Mouse (Mus musculus) bone marrow macrophage, adult 2 months (primary cell): ENCODE measurements around the gene Ehmt2.

Source experiments
- CTCF ChIP-seq: IDR thresholded peaks from 2 replicates; pipeline ENCODE4 v1.5.1; 2012; ENCODE audit warnings: low read depth, mild to moderate bottlenecking, low read length, moderate library complexity
- POLR2A ChIP-seq: IDR thresholded peaks from 2 replicates; pipeline ENCODE4 v1.6.1; 2012; ENCODE audit warnings: mild to moderate bottlenecking, low read depth, low read length, borderline replicate concordance

GRCm38 (mm10) chr17:34911945-34912351 lies 13.7 kb downstream of the Ehmt2 start:
- peak; percentile 92 for TF ChIP-seq CTCF
- no peak for TF ChIP-seq POLR2A
